Mouse (Mus musculus) erythroblast, embryonic 14.5 days (primary cell): ENCODE data around the gene Il2rg.

Source experiments
- GATA1 ChIP-seq: IDR thresholded peaks from 2 replicates; pipeline ENCODE4 v1.6.1; 2012; ENCODE audit warnings: low read length, inconsistent platforms, mixed read lengths
- TAL1 ChIP-seq: IDR thresholded peaks from 3 replicates; pipeline ENCODE4 v1.6.1; 2012; ENCODE audit warnings: low read length, inconsistent platforms, mixed read lengths

DNA sequence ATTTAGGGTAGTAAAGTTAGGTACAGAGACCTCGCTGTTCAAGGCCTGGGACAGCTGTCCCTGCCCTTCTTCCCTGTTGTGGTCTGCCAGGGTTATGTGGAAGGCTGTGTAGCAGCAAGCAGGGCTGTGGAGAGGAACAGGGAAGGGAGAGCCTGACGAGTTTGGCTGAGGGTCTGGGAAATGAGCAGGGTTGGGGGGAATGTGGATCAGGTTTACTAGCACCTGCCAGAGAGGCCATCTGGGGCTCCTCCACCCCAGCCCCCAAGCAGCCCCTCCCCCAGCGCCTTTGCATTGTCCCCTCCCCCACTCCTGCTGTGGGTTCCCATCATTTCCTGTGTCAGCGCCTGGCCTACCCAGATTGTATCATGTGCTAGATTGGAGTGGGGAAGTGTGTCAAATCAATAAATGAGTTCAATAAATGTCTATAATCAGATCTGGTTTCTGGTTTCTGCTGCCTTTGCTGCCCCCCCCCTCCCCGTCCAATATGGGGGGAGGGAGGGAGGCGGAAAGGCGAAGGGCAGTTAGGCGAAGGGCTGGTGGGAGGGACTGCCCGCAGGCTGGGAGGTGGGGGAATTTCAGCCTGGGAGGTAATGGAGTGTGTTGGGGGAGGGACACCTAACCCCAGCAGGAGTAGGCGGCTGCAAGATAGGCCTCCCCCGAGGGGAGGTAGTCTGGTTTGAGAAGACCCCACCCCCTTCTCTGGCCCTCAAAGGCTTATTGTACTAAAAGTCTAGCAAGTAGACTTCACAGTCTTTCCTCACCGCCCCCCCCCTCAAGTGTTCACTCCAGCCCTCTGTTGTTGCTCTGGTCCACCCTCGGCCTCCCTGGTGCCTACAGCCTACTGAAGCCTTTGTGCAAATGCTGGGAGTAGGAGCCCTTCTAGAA lies 7.4 kb downstream of the Il2rg start:
- no peak for TF ChIP-seq TAL1
- TF ChIP-seq GATA1: no peak
